Mouse (Mus musculus) skeletal muscle tissue, postnatal 0 days (tissue): ENCODE measurements around the gene Tex101. TPM values are rescaled to one million over a fixed set of nuclear protein-coding genes. Genes with fewer than 3 reads are reported as not detected.

Experiments used
- polyA plus RNA-seq: library from polyadenylated mRNA; unstranded; fragments of >200 nt; fragmentation: Nextera tagmentation; extraction: Ambion mirVana; gene quantifications from 2 replicates; pipeline ENCODE4 v1.2.1, GENCODE M21; 2015

Tex101 gene
- polyA plus RNA-seq, result not detected in 2 replicates

GRCm38 (mm10) chr7:24676575-24676974 is at the start of gene Tex101:
Tex101 (minus strand) TSS chr7:24676675.

DNA sequence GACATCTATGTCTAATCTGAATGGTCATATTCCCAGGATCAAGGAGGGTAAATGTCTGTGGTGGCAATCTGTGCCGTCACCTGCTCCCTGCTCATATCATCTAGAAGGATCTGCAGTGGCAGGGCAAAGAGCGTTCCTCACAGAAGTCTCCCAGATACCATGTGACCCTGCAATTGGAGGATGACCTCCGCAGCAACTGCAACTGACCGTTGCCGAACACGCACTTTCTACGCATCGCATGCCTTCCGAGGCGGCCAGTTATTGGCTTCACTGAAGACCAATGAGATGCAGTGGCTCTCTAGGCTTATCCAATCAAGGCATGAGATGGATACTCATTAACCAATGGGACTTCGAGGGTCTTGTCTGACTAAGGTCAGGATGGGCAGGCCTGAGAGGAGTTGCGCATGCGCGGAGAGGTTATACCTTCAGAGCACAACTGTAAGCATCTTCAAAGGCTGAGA is 32.4 kb upstream of the Tex101 start, which contains the start of gene BC049730:
Gene BC049730, plus strand, starts transcription at position 411 of the 461 bp plus-strand sequence.

DNA sequence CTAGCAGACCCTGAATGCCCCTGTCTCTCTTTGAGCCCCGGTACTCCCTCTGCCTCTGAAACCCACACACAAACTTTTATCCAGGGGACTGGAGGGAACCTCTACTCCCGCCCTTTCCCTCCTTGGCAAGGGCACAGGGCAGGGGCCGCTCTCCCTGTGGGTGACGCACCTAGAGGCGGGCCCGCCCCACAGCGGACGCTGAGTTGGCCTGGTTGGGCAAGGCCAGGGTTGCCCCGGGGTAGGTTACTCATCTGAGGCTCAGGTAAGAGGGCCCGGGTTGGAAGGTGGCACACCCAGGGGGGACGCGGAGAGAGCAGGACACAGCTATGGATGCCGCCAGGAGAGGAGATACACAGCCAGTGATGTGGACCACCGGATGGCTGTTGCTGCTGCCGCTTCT is 40.2 kb downstream of the Tex101 start, which contains the start of gene Lypd3:
Gene Lypd3, plus strand, starts transcription at position 287 of the 400 bp plus-strand sequence.

Other genes starting within 250 kb of the Tex101 start
- 0.42 and 0.62 TPM in 2 replicates for gene Irgc1, start 224.4 kb downstream of the Tex101 start, polyA plus RNA-seq
- 3.4 and 4.1 TPM in 2 replicates for gene Plaur, start 214.2 kb downstream of the Tex101 start, polyA plus RNA-seq
- 3.8 and 6.0 TPM in 2 replicates for gene Cadm4, start 194.7 kb downstream of the Tex101 start, polyA plus RNA-seq
- gene Zfp428, start 169.7 kb downstream of the Tex101 start, polyA plus RNA-seq, result 23.6 and 25.5 TPM in 2 replicates
- gene AC161166.1, start 164.2 kb downstream of the Tex101 start, polyA plus RNA-seq, result 0.15 TPM in 1 of 2 replicates, not detected in the other
- 5.3 and 6.0 TPM in 2 replicates for gene Irgq, start 146.0 kb downstream of the Tex101 start, polyA plus RNA-seq
- gene Pinlyp, start 130.6 kb downstream of the Tex101 start, polyA plus RNA-seq, result 0.84 TPM in 1 of 2 replicates, not detected in the other
- 37.4 and 39.0 TPM in 2 replicates for gene Xrcc1, start 130.4 kb downstream of the Tex101 start, polyA plus RNA-seq
- 13.9 and 14.9 TPM in 2 replicates for gene Ethe1, start 89.1 kb downstream of the Tex101 start, polyA plus RNA-seq
- 2.4 TPM in 2 replicates for gene Zfp575, start 89.0 kb downstream of the Tex101 start, polyA plus RNA-seq
- 0.10 and 0.11 TPM in 2 replicates for gene Phldb3, start 65.9 kb downstream of the Tex101 start, polyA plus RNA-seq
- 7.7 TPM in 1 of 2 replicates, not detected in the other for gene Lypd3, start 40.1 kb downstream of the Tex101 start, polyA plus RNA-seq
- not detected in 2 replicates for gene BC049730, start 32.6 kb upstream of the Tex101 start, polyA plus RNA-seq
- gene Gm4763, start 50.2 kb upstream of the Tex101 start, polyA plus RNA-seq, result not detected in 2 replicates
- gene Cd177, start 83.6 kb upstream of the Tex101 start, polyA plus RNA-seq, result 0.05 and 0.07 TPM in 2 replicates
- not detected in 2 replicates for gene Ceacam10, start 100.5 kb upstream of the Tex101 start, polyA plus RNA-seq
- 7.4 and 9.8 TPM in 2 replicates for gene Gm9844, start 185.5 kb upstream of the Tex101 start, polyA plus RNA-seq
- not detected in 2 replicates for gene Lypd4, start 193.3 kb upstream of the Tex101 start, polyA plus RNA-seq
- gene Dmrtc2, start 193.4 kb upstream of the Tex101 start, polyA plus RNA-seq, result not detected in 2 replicates
- gene Rps19, start 207.7 kb upstream of the Tex101 start, polyA plus RNA-seq, result 1,449 and 1,636 TPM in 2 replicates
- gene Cd79a, start 220.7 kb upstream of the Tex101 start, polyA plus RNA-seq, result 0.29 and 0.58 TPM in 2 replicates
- gene Arhgef1, start 226.2 kb upstream of the Tex101 start, polyA plus RNA-seq, result 39.1 and 44.5 TPM in 2 replicates